Mouse (Mus musculus) small intestine, adult 2 months (tissue): ENCODE measurements around the gene Dhrs2.

ENCODE experiments used
- CTCF ChIP-seq: fragments of 200-500 bp; IDR thresholded peaks from 2 replicates; pipeline ENCODE4 v1.5.1; 2012; ENCODE audit warnings: low read depth, mild to moderate bottlenecking, control low read depth, inconsistent platforms, low read length, moderate library complexity, mixed read lengths; ENCODE audit not compliant: insufficient replicate concordance, insufficient read length; ENCODE audit errors: extremely low read depth
- POLR2A ChIP-seq: fragments of 200-500 bp; IDR thresholded peaks from 2 replicates; pipeline ENCODE4 v1.6.1; 2012; ENCODE audit warnings: low read depth, mild to moderate bottlenecking, control low read depth, inconsistent platforms, low read length, moderate library complexity

DNA sequence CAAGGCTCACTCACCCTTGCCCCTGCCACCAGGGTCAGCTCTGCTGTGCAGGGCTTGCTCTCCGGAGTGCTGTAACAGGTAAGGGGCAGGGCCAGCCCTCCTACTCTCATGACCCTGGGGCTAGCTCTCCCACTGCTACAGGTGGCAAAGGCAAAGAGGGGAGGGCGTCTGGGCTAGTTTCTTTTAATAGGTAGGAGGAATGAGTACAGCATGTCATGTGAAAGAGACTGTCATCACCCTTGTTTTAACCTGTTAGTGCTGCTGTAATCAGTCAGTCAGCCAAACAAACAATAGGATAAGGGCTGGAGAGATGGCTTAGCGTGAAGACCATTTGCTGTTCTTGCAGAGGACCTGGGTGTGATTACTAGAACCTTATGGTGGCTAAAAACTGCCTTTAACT, 40.9 kb upstream of the Dhrs2 start:
- TF ChIP-seq CTCF (no peak), POLR2A (no peak)
